Mouse (Mus musculus) forebrain, embryonic 16.5 days (tissue): ENCODE results near the gene Csf1. TPM values are rescaled to one million over a fixed set of nuclear protein-coding genes. Genes with fewer than 3 reads are reported as not detected.

Experiments
- ATAC-seq: fragments of 200-750 bp; cut with Nextera tagmentation; 2 replicates; pipeline ENCODE4 v1.8.0; 2017; ENCODE audit warnings: mild to moderate bottlenecking, moderate library complexity
- H3K27ac ChIP-seq: fragments of 300-500 bp; sonication (generic); 2 replicates; pipeline ENCODE4 v1.5.1; 2014; ENCODE audit warnings: low read length, control low read depth
- H3K27me3 ChIP-seq: fragments of 300-500 bp; sonication (generic); replicated peaks from 2 replicates; pipeline ENCODE4 v1.6.1; 2014; ENCODE audit warnings: low read length; ENCODE audit not compliant: control insufficient read depth, insufficient read depth
- H3K36me3 ChIP-seq: fragments of 300-500 bp; sonication (generic); 2 replicates; pipeline ENCODE4 v1.6.1; 2014; ENCODE audit not compliant: control insufficient read depth, insufficient read depth
- H3K4me1 ChIP-seq: fragments of 300-500 bp; sonication (generic); replicated peaks from 2 replicates; pipeline ENCODE4 v1.6.1; 2014; ENCODE audit warnings: low read length; ENCODE audit not compliant: control insufficient read depth, insufficient read depth
- H3K4me2 ChIP-seq: fragments of 300-500 bp; sonication (generic); 2 replicates; pipeline ENCODE4 v1.6.1; 2014; ENCODE audit warnings: mild to moderate bottlenecking, low read length, control low read depth
- H3K4me3 ChIP-seq: fragments of 300-500 bp; sonication (generic); replicated peaks from 2 replicates; pipeline ENCODE4 v1.5.1; 2014; ENCODE audit warnings: mild to moderate bottlenecking, low read length, control low read depth
- H3K9ac ChIP-seq: fragments of 300-500 bp; sonication (generic); replicated peaks from 2 replicates; pipeline ENCODE4 v1.6.1; 2014; ENCODE audit warnings: low read depth, low read length, control low read depth
- H3K9me3 ChIP-seq: fragments of 300-500 bp; sonication (generic); 2 replicates; pipeline ENCODE4 v1.6.1; 2016; ENCODE audit warnings: low read length; ENCODE audit not compliant: control insufficient read depth
- WGBS: fragments of 180-500 bp; shearing (Covaris S2); extraction: QIAGEN DNeasy Blood & Tissue Kit; methylation state at CpG from one replicate; pipeline ENCODE4 v1.1.7; 2014; 5-methylcytosine and 5-hydroxymethylcytosine counted together
- polyA plus RNA-seq: library from polyadenylated mRNA; unstranded; fragments of >200 nt; fragmentation: Nextera tagmentation; extraction: Ambion mirVana; gene quantifications from 2 replicates; pipeline ENCODE4 v1.2.1, GENCODE M21; 2015

Gene Csf1
- polyA plus RNA-seq, 1 experiment from 2014 or later: 7.3 TPM

DNA sequence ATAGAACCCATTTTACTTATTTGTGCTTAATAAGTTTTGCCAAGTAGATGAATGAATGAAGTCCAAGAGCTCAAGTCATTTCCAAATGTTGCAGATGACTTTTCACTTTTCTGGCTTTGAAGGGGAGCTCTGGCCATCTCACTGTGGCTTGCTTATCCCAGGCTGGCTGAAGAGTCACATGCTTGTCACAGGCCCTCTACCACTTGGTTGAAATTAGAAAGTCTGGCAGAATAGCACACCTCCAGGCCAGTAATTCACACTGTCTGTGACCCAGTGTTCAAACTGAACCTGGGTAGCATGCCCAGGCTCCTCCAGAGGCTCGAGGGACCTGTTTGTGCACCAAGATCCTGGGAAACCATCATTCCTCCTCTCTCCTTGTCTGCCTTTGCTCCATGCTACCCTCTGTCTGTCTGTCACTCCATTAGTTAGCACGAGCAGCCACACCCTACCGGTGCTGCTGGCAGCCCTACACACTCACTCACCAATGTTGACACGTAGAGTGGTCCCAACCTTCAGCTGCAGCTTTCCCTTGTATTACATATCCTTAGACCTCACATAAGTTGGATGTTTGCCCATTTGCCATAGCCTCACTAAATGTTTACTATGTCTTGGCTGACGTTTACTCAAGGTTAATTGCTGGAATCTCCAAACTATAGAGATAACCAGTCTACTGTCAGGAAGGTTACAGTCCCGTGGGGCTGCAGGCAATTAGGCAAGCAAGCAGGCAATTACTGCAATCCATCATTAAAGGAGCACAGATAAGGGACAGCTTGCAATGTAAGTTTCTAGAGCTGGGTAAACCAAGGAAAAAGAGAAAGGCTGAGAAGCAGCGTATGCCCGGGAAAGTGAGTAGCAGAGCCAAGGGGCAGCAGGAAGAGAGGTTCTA, 8.1 kb upstream of the Csf1 start:
- Histone ChIP-seq H3K9me3 (no peaks in the 10 kb centered on the region), H3K4me1 (no peaks in the 10 kb centered on the region), H3K27me3 (no peaks in the 10 kb centered on the region), H3K27ac (no peak overlapping the region), H3K4me2 (no peak overlapping the region), H3K36me3 (no peaks in the 10 kb centered on the region), H3K4me3 (no peak overlapping the region), H3K9ac (no peak overlapping the region)
- WGBS: 51% methylated on average over 8 of the region's 8 CpGs
- ATAC-seq: no peak

DNA sequence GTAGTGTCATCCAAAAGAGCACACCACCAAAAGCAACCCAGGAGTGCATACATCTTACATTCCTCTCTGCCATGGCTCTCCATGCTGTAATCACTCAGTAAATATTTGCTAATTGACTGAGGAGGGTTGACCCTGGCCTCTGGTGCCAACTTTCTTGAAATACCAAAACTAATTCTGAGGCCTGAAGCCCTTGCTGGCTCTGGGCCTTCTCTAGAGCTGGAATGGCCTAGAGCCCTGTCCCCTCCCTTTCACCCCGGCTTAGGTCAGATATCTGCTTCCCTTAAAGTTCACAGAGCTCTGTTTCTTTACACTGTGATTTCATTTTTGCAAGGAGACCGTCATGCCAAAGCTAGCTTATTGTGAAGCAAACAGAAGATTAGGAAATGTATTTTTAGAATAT, 6.5 kb upstream of the Csf1 start:
- 72% methylated on average over 2 of the region's 2 CpGs for WGBS
- no peak for ATAC-seq

DNA sequence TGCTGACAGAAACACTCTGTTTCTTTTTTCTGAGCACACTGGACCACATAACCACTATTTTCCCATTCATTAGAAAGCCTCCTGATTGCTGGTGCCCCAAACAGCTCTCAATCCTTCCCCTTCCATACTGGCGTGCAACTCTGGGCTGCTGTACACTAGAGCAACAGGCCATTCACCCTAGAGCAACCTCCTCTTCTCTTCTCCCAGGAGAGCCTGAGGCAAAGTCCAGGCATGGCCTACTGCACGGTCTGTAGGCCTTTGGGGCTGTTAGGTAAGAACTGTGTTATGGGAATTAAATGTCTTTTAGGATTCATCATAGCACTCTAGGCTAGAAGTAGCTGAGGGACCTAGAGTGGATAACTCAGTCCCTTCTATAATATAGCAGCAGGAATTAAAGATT, 5.7 kb upstream of the Csf1 start:
- no peaks in the 10 kb centered on the region for H3K4me1 ChIP-seq
- no peaks in the 10 kb centered on the region for H3K9me3 ChIP-seq
- WGBS: 87% methylated on average over 2 of the region's 2 CpGs
- no peaks in the 10 kb centered on the region for H3K36me3 ChIP-seq
- H3K27ac ChIP-seq: no peak overlapping the region
- H3K4me2 ChIP-seq: no peak overlapping the region
- no peak for ATAC-seq
- no peaks in the 10 kb centered on the region for H3K27me3 ChIP-seq
- no peak overlapping the region for H3K9ac ChIP-seq
- no peak overlapping the region for H3K4me3 ChIP-seq

More for the DNA sequence above, 6.5 kb upstream of the Csf1 start:
- H3K4me1 ChIP-seq: no peaks in the 10 kb centered on the region
- H3K9me3 ChIP-seq: no peaks in the 10 kb centered on the region
- H3K4me3 ChIP-seq: no peak overlapping the region
- H3K9ac ChIP-seq: no peak overlapping the region
- no peaks in the 10 kb centered on the region for H3K27me3 ChIP-seq
- H3K4me2 ChIP-seq: no peak overlapping the region
- H3K36me3 ChIP-seq: no peaks in the 10 kb centered on the region
- H3K27ac ChIP-seq: no peak overlapping the region

DNA sequence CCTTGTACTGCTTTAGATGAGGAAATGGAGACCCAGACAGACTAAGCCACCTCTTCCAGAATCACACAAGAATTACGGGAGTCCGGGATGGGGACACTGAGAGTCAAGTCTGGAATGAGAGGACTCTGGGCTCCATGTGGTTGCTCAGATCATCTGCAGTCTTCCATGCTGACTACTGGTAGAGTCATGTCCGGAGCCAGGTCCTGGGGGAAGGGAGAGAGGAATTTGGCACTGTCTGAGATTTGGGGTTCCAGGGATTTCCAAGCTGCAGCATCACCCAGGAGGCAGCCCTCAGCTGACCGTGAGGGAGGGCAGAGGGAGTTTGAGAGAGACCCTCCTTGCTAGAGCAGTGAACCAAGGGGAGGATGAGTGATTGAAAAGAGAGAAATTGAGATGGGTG, 3.3 kb upstream of the Csf1 start:
- no peaks in the 10 kb centered on the region for H3K27me3 ChIP-seq
- H3K36me3 ChIP-seq: no peaks in the 10 kb centered on the region
- H3K9me3 ChIP-seq: no peaks in the 10 kb centered on the region
- peaks cover 11% of the 10 kb centered on the region for H3K4me1 ChIP-seq
- no peak overlapping the region for H3K9ac ChIP-seq
- ATAC-seq: no peak
- WGBS: 87% methylated on average over 4 of the region's 4 CpGs
- H3K27ac ChIP-seq: no peak overlapping the region
- H3K4me3 ChIP-seq: no peak overlapping the region
- no peak overlapping the region for H3K4me2 ChIP-seq

DNA sequence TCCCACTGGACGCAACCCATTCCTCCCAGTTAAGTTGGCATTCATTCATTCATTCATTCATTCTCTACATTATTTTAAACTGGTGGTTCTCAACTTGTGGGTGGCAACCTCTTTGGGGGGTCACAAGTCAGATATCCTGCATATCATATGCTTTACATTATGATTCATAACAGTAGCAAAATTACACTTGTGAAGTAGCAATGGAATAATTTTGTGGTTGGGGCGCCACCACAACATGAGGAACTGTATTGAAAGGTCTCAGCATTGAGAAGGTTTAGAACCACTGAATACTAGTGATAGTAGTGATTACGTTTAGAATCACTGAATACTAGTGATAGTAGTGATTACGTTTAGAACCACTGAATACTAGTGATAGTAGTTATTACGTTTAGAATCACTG, 1.2 kb upstream of the Csf1 start:
- WGBS: 96% methylated on average over 5 of the region's 5 CpGs
- no peak for ATAC-seq

DNA sequence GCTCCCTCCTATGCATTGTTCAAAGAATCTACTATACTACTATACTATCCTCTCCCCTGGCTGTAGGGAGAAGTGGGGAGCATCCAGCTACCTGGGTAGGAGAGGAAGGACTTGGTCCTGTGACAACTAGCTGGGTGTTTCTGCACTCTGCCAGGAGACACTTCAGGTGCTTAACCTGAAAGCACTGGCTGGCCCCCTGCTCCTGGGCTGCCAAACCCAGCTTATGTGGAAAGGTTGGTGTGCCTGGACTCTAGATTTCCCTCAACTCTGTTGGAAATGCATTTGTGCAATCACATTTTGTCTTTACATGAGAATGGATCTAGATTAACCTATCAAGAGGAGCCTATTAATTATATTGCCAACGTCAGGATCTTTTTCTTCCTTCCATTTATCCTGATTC, 502 bp upstream of the Csf1 start:
- peaks cover 28% of the 10 kb centered on the region for H3K4me1 ChIP-seq
- H3K4me2 ChIP-seq: no peak overlapping the region
- no peak overlapping the region for H3K4me3 ChIP-seq
- no peak overlapping the region for H3K27ac ChIP-seq
- 32% methylated on average over 1 of the region's 1 CpGs for WGBS
- ATAC-seq: no peak
- H3K27me3 ChIP-seq: no peaks in the 10 kb centered on the region
- no peaks in the 10 kb centered on the region for H3K36me3 ChIP-seq
- H3K9ac ChIP-seq: no peak overlapping the region
- H3K9me3 ChIP-seq: no peaks in the 10 kb centered on the region

More for the DNA sequence above, 1.2 kb upstream of the Csf1 start:
- H3K9me3 ChIP-seq: no peaks in the 10 kb centered on the region
- H3K36me3 ChIP-seq: no peaks in the 10 kb centered on the region
- no peak overlapping the region for H3K27ac ChIP-seq
- H3K4me1 ChIP-seq: peaks cover 28% of the 10 kb centered on the region
- no peak overlapping the region for H3K4me3 ChIP-seq
- H3K9ac ChIP-seq: no peak overlapping the region
- H3K27me3 ChIP-seq: no peaks in the 10 kb centered on the region
- H3K4me2 ChIP-seq: no peak overlapping the region

DNA sequence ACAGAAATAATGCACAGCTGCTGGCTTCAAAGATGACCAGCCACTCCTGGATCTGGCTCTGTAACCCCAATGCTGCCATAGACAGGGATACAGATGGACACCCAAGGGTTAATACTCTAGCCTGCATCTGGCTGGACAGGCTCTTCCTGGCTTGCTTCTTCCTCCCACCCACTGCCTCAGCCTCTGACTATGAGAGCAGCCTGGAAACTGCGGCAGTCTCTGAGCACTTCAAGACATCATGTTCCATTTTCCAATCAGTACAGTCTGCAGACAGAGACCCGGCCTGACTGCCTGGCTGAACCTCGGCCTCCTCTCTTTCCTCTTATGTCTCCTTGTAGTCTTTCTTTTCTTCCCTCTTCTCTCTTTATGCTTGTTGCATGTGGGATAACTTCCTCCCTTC, 1.6 kb downstream of the Csf1 start:
- peak overlapping the region; percentile 79 for H3K4me2 ChIP-seq
- H3K36me3 ChIP-seq: no peaks in the 10 kb centered on the region
- H3K27ac ChIP-seq: no peak overlapping the region
- peaks cover 28% of the 10 kb centered on the region for H3K4me1 ChIP-seq
- 23% methylated on average over 3 of the region's 3 CpGs for WGBS
- H3K27me3 ChIP-seq: no peaks in the 10 kb centered on the region
- no peaks in the 10 kb centered on the region for H3K9me3 ChIP-seq
- no peak overlapping the region for H3K9ac ChIP-seq
- no peak for ATAC-seq
- peak overlapping the region; percentile 65 for H3K4me3 ChIP-seq

DNA sequence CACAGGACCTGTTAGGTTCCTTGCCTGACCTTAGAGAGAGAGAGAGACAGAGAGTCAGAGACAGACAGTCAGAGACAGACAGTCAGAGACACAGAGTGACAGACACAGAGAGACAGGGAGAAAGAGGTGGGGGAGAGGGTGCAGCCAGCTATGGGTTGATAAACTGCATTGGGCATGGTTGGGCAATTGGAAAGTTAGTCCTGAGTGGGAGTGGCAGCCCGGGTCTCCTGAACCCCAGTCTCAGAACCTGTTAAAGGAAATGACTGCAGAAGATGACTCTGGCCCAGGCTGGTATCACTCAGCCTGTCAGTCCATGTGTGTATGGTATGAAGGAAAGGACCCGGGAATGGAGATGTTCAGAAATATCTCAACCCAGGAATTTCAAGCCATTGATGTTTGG, 2.1 kb downstream of the Csf1 start:
- peak overlapping the region; percentile 79 for H3K4me2 ChIP-seq
- no peaks in the 10 kb centered on the region for H3K9me3 ChIP-seq
- H3K27me3 ChIP-seq: no peaks in the 10 kb centered on the region
- ATAC-seq: no peak
- no peaks in the 10 kb centered on the region for H3K36me3 ChIP-seq
- 71% methylated on average over 2 of the region's 2 CpGs for WGBS
- H3K4me3 ChIP-seq: no peak overlapping the region
- H3K4me1 ChIP-seq: peaks cover 28% of the 10 kb centered on the region
- H3K27ac ChIP-seq: peak overlapping the region; percentile 34
- H3K9ac ChIP-seq: peak overlapping the region; percentile 16; the same call in 1 of the 2 replicates

DNA sequence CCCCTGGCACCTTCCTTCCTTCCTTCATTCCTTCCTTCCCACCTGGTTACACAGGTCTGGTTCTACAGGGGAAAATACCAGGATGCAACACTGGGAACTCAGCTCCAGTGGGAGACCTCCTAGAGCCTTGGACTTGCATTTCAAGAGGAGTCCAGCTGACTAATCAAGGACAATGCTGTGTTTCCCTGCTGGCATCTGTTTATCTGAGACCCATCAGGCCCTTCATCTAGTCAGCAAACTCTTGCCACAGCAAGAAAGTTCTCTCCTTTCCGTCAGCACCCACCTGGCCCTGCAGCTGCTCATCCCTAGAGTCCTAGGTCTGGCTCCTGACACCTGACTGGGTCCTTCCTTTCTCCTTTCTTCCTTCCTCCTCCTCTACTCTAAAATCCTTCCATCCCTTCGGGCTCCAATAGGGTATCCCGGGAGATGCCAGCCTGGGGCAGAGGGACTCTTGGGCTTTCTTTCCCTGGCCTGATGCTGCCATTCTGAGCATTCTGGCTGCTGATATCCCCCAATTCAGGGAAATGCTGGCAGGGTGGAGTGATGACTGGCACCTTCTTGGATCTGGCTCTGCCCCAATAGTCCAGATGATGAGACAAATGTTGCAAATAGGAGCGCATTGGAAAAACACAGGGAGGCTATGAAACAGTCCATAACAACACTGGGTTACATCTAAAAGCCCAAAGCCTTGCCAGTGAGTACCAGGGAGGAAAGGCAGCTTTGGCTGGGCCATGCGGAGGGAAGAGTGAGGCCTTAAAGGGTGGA, 2.7 kb downstream of the Csf1 start:
- H3K4me2 ChIP-seq: peak overlapping the region; percentile 79
- H3K27me3 ChIP-seq: no peaks in the 10 kb centered on the region
- 52% methylated on average over 5 of the region's 5 CpGs for WGBS
- ATAC-seq: peak; percentile 55
- no peaks in the 10 kb centered on the region for H3K9me3 ChIP-seq
- no peak overlapping the region for H3K4me3 ChIP-seq
- no peaks in the 10 kb centered on the region for H3K36me3 ChIP-seq
- peaks cover 28% of the 10 kb centered on the region for H3K4me1 ChIP-seq
- H3K27ac ChIP-seq: peak overlapping the region; percentile 52
- H3K9ac ChIP-seq: no peak overlapping the region; the same call in 1 of the 2 replicates
